Mouse (Mus musculus) gastrocnemius, postnatal 36 days (tissue): ENCODE data around the gene Elavl3. TPM values are rescaled to one million over a fixed set of nuclear protein-coding genes. Genes with fewer than 3 reads are reported as not detected.
A peak's percentile ranks its signal among the peaks of the same experiment; 100 is the strongest.
"Not testable (repeated sequence)": the region's sequence is repeated elsewhere in the genome, so short reads cannot be mapped to it uniquely, and the experiment has no call there.

Source experiments
- DNase-seq, 2 experiments: peaks; one replicate each; pipeline ENCODE4 v3.0.0; 2022
- intact Hi-C: fragments of 180-260 bp; cut with DNase I; formaldehyde crosslinking; loops from one replicate; pipeline ENCODE4 v1.15.1; 2025
- long read RNA-seq, 2 experiments: library from polyadenylated mRNA; stranded (forward); transcript quantifications; one replicate each; pipeline ENCODE4 v2.0.0; 2021
- total RNA-seq, 2 experiments: library from RNA; stranded (reverse); gene quantifications; 2 replicates each; pipeline ENCODE4 v1.2.3; 2021

Gene Elavl3
- under 1 TPM in 1 of 2 experiments, not detected in 1; 0.26 TPM for total RNA-seq
- long read RNA-seq, experiment 1, partial matches to known transcripts, result 0 of 1 reads
- long read RNA-seq, experiment 1, other reads (novel, unspliced or antisense), result 1 of 1 reads
- long read RNA-seq, experiment 2, partial matches to known transcripts, result 0 of 1 reads
- long read RNA-seq, experiment 2, other reads (novel, unspliced or antisense), result 1 of 1 reads

DNA sequence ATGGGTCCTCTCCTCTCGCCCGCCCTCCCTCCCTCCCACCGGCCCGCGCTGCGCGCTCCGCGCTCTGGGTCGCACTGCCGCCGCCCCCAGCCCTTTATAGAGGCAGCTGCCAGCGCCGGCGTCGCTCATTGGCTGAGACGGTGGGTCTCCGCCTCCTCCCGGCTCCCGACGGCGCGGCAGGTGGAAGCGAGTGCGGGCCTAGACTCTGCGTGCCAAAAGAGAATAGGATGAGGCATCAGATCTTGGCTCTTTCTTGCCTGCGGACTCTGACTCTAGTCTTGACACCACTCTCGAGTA lies at the start of gene Elavl3:
TSS of gene Elavl3 (minus strand) at position 66 of the 297 bp plus-strand sequence.
- intact Hi-C loops, result no loop called here
- DNase-seq, result no peak

DNA sequence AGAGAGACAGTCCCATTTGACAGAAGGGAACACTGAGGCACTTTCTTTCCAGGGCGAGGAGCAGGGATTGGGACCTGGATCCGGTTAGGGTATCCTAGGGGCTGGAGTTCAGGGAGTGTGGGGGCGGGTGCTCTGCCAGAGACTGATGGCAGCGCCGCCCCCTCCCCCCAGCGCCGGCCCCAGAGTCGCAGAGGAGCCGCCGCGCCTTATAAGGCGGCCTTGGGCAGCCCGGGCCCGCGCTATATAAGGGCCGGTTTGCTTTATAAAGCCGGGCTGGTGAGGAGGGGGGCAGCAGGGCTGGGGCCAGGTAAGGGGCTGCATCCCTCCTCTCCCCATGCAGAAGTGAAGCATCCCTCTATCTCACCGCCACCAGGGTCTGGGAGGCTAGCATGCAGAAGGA lies 48.1 kb upstream of the Elavl3 start:
- intact Hi-C loops, result no loop called here
- DNase-seq, result no peak

DNA sequence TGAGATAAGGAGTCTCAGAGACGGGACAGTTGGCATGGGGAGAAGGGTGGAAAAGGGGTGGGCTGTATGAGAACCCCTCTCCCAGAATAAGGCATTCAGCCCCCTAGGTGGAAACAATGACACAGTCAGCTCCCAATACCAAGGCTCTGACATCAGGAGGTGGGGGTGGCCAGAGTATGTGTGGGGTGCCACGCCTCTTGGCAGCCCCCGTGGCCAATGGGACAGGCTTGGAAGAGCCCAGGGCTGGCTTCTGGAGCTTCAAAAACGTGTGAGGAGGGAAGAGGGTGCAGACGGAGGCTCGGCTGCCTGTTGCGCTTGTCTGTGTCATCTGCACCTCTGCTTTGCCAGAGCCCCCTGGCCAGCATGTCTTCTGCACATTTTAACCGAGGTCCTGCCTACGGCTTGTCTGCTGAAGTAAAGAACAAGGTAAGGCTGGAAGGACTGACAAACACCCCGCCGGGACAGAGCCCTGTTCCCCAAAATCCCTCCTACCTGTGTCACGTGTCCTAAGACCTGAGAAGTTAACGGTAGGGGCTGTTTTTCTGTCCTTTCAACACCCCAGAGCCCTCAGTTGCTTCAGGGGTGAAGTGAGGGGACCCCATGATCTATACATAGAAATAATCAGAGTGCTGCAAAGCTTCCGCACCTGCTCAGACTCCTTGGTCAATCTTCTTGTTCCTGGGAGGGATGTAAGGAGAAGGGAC lies 47.3 kb upstream of the Elavl3 start, which contains the start of gene Cnn1:
TSS of gene Cnn1 (plus strand) at position 224 of the 704 bp plus-strand sequence.
- intact Hi-C loops, result no loop called here

DNA sequence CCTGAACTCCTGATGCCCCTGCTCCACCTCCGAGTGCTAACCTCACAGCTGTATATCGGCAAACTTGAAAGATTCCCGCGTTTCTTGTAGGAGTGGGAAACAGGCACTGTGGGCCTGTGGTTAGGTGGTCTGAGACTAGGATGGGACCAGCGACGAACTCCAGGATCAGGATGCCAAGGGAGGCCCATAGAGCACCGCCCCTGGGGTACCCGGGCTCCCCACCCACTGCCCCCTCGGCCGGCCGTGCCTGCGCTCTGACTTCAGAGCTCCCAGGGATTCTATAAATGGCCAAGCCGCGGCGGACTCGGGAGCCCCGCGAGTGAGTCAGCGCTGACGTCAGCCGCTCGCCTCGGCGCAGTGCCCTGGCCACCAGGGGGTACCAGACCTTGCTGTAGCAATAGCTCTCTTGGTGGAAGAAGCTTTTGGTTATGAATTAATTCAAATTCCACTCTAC lies 44.1 kb upstream of the Elavl3 start:
- intact Hi-C loops, result no loop called here
- DNase-seq, result peak; percentile 73 to 80

More for the DNA sequence above, 47.3 kb upstream of the Elavl3 start, which contains the start of gene Cnn1:
- DNase-seq, result no peak

DNA sequence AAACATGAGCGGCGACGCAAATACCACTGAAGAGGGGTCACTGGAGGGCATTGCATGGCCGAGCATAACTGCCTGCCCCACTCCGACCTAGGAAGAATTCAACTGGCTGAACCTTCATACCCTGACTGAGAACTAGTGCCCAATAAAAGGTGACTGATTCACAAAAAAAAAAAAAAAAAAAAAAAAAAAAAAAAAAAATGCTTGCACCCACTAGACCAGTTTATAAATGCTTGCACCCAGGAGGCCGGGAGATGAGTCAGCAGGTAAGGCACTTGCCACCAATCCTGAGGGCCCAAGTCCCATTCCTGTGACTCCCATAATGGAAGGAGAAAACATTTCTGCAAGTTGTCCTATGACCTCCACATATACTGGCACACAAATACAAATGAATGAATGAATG lies 40.9 kb upstream of the Elavl3 start:
- intact Hi-C loops, result no loop called here
- DNase-seq, result no peak

DNA sequence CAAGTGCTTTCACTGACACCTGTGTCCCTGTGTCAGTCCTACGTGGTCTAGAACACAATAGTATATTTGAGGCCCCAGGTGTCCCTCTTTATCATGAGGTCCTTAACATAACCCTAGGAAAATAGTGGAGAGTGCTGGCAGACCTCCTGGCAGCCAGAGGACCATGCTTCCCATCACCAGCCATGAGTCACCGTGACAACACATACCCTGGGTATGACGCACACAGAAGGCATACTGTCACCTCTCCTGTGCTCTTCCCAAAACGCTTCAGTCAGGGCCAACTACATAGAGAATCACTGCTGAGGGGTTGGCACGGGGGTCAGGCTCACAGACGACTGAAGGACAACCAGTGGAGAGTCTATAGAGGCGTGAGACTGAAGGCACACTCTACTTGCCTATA lies 38.2 kb upstream of the Elavl3 start:
- intact Hi-C loops, result no loop called here
- DNase-seq, result no peak

DNA sequence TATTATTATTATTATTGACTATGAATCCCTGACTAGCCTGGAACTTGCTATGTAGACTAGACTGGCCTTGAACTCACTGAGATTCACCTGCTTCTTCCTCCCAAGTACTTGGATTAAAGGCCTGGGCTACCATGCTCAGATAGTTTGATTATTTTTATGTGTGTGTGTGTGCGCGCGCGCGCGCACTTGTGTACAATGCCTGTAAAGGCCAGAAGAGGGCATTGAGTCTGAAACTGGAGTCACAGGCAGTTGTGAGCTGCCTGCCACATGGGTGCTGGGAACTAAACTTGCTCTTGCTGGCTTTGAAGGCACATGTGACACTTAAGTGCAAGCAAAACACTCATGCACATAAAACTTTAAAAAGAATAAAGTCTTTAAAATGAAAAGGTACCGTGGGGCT lies 37.5 kb upstream of the Elavl3 start:
- intact Hi-C loops, result no loop called here
- DNase-seq, result no peak

DNA sequence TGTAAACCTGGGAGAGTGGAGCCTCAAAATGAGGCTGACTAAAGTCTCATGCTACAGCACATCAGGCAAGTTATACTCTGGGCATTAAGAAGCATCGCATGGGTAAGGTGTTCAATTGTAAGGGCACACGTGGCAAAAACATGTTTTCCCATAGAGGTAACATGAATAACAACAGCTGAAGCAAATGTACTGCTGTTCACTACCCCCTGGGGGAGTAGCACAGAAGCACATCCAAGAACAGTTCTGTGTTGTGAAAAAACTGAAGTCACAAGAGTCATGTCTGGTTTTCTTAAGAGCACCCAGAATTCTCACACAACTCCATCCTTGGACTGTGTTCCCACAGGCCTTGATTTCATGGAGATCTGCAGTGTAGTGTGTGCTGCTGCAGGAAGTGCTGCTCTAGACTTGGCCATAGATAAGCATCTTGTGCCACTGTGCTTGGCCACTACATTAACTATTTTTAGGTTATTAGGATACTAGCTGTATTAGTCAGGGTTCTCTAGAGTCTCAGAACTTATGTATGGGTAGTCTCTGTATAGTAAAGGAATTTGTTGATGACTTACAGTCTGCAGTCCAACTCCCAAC lies 35.3 kb upstream of the Elavl3 start:
- DNase-seq, result no peak
- intact Hi-C loops, result no loop called here

DNA sequence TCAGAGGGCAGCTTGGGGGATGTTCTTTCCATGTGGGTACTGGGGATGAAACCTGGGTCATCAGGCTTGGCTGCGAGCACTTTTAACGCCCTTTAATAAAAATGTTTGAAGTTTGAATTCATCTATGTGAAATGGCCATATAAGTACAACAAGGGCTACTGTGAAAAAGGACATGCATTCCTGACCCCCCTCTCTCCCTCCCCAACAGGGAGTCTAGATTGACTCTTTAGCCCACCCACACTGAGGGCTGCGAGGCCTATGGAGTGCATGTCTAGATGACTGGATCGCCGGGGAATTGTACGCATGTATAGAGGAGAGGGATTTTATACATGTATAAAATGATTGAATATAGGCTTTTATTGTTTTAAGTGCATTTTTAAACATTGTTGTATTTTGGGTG lies 34.2 kb upstream of the Elavl3 start:
- DNase-seq, result no peak
- intact Hi-C loops, result no loop called here

DNA sequence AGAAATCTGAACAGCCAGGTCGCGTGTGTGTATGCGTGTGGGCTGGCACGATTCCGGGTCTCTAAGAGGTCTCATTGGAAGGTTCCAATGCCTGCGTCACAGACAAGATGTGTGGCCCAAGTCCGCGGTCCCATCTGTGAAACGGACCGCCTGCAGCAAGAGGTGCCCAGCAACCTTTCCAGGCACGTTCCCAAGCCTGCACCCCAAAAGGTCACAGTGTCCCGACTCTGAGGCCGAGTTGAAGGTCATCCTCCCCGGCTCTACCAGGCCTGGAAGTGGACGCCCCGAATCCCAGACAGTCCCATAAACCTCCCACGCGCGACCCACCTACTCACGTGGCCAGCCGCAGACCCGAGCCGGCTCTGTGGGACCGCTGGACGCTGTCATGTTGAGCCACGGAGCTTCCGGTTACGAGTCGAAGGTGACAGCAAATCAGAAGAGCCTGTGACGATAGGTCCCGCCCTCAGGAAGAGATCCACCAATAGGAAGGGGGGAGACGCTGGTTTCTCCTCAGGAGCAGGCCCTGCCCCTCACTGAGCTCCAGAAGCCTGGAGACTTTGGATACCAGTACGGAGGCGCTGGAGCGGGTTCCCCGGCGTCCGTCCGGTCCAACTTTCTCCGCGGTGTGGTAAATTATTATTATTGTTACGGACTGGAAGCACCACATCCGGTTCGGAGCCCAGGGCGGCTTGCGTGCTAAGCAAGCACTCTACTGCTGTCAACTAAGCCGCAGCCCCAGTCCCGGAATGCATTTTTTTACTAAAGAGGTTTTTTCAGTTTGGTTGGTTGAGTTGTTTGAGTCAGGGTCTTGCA lies 33.4 kb upstream of the Elavl3 start, which contains the start of gene Ecsit:
TSS of gene Ecsit (minus strand) at position 417 of the 813 bp plus-strand sequence.
- intact Hi-C loops, result no loop called here
- peak; percentile 88 to 91 for DNase-seq

DNA sequence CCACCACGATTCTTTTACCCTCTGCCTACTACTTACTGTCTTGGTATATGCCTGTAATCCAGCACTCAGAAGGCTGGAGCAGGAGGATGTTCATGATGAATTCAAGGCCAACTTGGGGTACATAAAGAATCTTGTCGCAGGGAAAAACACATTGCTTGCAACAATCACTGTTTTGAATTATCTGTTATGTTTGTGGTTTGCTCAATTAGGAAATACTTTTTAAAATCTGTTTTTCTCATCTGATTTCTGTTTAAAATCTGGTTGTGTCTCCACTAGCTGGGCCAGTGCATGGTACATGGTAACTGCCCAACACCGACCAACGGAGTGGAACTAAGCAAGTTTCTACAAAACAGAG lies 32.8 kb upstream of the Elavl3 start:
- DNase-seq, result no peak
- intact Hi-C loops, result no loop called here

DNA sequence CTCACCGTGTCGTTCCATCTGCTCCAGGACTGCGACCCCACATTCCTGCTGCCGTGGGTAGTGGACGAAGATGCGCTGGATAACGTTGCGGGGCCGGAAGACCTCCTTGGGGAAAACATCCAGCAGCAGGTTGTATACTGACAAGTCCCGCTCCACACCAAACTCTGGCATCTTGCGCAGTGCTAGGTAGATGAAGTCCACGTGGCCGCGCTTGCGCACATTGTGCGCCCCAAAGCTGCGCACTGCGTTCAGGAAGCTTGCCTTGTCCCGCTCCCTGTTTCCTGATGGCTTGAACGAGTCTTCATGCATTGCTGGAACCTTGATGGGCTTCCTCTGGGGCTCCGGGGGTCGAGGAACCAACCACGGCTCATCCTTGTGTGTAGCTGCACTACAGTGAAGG lies 24.4 kb upstream of the Elavl3 start:
- no peak for DNase-seq
- intact Hi-C loops, result loop anchor here (10.0 kb wide), 1 partner anchor 1621 kb away; no protein-coding TSS in a partner anchor

DNA sequence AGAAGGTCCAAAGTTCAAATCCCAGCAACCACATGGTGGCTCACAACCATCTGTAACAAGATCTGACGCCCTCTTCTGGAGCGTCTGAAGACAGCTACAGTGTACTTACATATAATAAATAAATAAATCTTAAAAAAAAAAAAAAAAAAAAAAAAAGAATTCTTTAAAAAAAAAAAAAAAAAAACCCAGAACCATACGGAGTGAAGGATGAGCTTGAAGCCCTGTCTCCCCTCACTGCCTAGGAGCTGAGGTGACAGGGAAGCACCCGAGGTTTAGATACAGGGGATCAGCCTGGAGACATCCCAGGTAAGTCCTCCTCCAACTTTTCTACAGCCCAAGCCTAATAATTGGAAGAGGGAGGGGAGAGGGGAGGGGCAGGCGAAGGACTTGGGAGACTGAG lies 24.0 kb upstream of the Elavl3 start:
- not testable (repeated sequence) for DNase-seq
- intact Hi-C loops, result loop anchor here (10.0 kb wide), 1 partner anchor 1621 kb away; no protein-coding TSS in a partner anchor

DNA sequence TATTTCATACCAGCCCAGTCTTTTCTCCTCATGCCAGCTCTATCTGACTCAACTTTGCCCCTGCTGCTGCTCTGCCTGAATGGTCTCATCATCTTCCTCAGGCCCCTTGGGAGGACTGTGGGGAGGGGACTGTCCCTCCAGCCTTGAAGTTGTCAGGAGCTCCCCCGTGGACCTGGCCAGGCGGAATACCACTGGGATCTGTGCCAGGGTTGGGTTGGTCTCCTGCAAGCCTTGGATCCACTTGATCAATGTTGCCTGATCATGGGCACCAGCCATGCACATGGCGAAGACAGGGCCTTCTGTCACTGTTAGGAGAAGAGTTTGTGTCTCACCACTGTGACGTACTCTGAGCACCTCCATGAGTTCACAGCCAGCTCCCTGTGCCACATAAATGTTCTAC lies 20.5 kb upstream of the Elavl3 start:
- no peak for DNase-seq
- intact Hi-C loops, result loop anchor here (10.0 kb wide), 1 partner anchor 1617 kb away; no protein-coding TSS in a partner anchor

DNA sequence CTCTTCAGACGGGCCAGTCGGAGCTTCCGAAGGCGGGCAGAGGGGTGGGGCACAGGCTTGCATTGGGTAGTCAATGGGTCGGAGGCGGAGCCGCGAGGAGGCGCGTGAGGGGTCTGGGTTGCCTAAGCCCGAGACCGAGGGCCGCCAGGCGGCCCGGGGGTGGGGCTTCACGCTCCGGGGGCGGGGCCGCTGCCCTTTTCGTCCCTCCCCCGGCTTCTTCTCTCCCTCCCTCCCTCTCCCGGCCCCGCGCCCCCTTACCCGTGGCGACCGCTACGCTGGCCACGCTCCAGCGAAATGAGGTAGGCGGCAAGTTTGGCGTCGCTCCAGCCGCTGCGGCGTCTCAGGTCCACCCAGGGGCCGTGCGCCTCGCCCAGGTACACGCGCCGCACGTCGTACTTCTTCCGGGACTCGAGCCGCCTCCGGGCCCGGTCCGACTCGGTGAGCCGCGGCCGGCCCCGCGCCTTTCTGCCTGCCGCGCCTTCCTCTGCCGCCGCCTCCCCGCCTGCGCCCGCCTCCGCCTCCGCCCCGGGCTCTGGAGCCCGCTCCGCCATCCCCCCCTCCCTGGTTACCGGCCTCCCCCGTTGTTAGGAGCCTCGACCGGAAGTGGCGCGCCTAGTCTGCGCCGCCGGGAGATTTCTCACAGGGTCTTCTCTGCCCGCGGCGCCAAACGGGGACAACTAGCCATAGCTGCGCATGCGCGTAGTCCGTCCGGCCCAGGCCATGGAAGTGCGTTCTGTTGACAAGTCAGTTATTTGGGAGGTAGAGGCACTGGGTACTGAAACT lies 19.2 kb upstream of the Elavl3 start, which contains the start of the genes Gm49318 and Zfp653:
TSS of gene Gm49318 (minus strand) at position 469 of the 783 bp plus-strand sequence.
TSS of gene Zfp653 (minus strand) at position 586 of the 783 bp plus-strand sequence.
- intact Hi-C loops, result loop anchor here (10.0 kb wide), 1 partner anchor 1616 kb away; no protein-coding TSS in a partner anchor
- DNase-seq, result peak; percentile 95 to 97

DNA sequence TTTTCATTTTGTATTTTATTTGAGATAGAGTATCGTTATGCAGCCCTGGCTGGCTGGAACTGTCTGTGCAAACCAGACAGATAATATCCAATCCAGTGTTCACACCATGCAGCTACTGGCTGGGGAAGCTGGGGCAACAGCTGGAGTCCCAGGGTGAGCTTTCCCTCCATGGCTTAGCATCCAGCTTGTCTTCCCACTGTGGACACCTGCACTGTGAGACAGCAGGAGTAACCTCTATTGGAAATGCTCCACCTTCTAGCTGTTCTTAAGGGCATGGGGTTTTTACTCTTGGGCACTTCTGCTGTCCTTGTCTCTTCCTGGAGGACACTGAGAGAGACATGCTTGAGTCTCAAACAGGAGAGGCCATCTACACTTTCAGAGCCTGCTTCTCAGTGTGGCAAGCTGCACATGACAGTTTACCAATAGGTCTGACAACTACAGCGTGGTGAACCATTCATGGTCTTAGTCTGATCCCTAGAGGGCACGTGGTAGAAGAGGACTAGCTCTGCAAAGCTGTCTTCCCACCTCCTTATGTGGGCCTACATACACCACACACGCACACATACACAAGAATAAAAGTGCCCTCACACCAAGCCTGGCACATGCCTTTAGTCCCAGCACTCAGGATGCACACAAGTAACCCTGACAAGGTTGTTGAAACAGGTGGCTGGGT lies 18.2 kb upstream of the Elavl3 start:
- intact Hi-C loops, result loop anchor here (10.0 kb wide), 1 partner anchor 1615 kb away; no protein-coding TSS in a partner anchor
- no peak for DNase-seq

DNA sequence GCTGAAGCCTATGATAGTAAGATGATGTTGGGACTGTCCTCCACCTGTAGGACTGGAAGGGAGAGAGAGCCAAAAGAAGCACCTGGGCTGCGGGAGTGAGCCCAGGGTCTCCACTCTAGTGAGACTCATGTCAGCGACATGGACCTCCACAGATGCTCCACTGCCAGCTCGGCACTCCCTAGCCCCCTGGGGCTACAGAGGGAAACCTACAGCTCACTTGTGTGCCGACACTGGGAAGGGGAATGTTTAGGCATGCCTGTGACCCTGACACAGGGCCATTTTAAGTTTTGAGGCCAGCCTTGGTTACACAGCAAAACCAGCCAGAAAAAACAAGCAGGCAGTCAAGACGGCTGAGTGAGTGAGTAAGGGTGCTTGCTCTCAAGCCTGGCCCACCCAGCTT lies 15.4 kb upstream of the Elavl3 start:
- intact Hi-C loops, result no loop called here
- no peak for DNase-seq

DNA sequence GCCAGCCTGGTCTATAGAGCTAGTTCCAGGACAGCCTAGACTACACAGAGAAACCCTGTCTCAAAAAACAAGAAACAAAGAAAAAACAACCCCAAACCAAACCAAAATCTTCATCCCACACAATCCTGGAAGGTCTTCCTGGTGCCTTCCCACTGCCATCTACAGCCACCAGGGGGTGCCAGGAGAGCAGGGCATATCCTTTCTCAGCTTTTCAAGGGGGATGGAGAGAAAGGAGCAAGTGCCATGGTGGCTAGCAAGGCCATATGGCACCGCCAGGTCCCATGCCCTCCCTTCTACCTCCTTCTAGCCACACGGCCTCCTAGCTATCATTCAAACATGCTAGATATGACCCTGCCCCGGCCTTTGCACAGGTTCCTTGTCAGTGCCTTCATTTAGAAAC lies 14.6 kb upstream of the Elavl3 start:
- intact Hi-C loops, result loop anchor here (1.0 kb wide), 1 partner anchor 77 kb away; no protein-coding TSS in a partner anchor
- DNase-seq, result peak in 1 of 2 experiments; percentile 41

DNA sequence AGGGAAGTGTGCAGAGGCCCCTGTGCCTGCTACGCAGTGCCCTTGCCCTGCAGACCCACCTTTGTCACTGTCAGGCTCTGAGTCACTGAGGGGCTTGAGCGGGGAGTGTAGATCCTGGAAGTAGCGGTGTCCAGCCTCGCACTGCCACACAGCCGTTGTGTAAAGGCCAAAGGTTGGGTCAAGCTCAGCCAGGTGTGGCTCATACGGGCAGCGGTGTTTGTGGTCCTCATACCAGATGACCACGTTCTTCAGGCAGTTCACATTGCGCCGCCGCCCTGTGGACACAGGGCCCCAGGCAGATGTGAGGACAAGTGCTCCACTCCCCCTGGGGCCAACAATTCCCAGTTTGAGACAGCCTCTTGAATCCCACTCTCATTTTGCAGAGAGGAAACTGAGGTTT lies 13.8 kb upstream of the Elavl3 start:
- intact Hi-C loops, result loop anchor here (1.0 kb wide), 1 partner anchor 78 kb away; no protein-coding TSS in a partner anchor
- no peak for DNase-seq
